Comparison of ENCODE assay signal across 9 mouse cellular contexts in genomic region chr5:128482617-128483440, GRCm38 (mm10). TPM values are rescaled to one million over a fixed set of nuclear protein-coding genes. Genes with fewer than 3 reads are reported as not detected.
DNase-seq lines count a peak whose midpoint lies in the region; ATAC-seq lines count a peak whose summit lies in the region.
"Had no signal": no experiment of that assay in that cellular context is flagged by ENCODE, and none has a peak within 500 bp of the region (broad histone marks: within the 10 kb centered on the region; RNA-seq: fewer than 3 reads in every experiment).

No protein-coding gene starts in this region.

- no peaks in the 10 kb centered on the region for H3K9me3 ChIP-seq in kidney, embryonic 15.5 days (replicated peaks)
- no peaks in the 10 kb centered on the region for H3K9me3 ChIP-seq in hindbrain, embryonic 13.5 days
- H3K9me3 ChIP-seq in neural tube, embryonic 13.5 days, result no peaks in the 10 kb centered on the region

- peak overlapping the region; percentile 14; the same call in 1 of the 2 replicates for H3K4me3 ChIP-seq in kidney, embryonic 15.5 days (replicated peaks)
- peak overlapping the region; percentile 20 for H3K4me3 ChIP-seq in hindbrain, embryonic 13.5 days
- peak overlapping the region; percentile 27 for H3K4me3 ChIP-seq in neural tube, embryonic 13.5 days

- H3K9ac ChIP-seq in kidney, embryonic 15.5 days, result no peak overlapping the region
- H3K9ac ChIP-seq in hindbrain, embryonic 13.5 days, result peak overlapping the region; percentile 53
- peak overlapping the region; percentile 47; the same call in 1 of the 2 replicates for H3K9ac ChIP-seq in neural tube, embryonic 13.5 days

- H3K27me3 ChIP-seq in kidney, embryonic 15.5 days, result peaks cover 28% of the 10 kb centered on the region
- peaks cover 4% of the 10 kb centered on the region; the same call in 1 of the 2 replicates for H3K27me3 ChIP-seq in hindbrain, embryonic 13.5 days
- no peaks in the 10 kb centered on the region; the same call in 1 of the 2 replicates for H3K27me3 ChIP-seq in neural tube, embryonic 13.5 days

- no peak for DNase-seq in kidney, adult 18-20 months
- peak; percentile 54 for DNase-seq in embryo, embryonic 9.5 days (ENCODE audit: extremely low spot score)
- DNase-seq in thymus, postnatal 25 days, result no peak
- no peak for DNase-seq in adrenal gland, adult (ENCODE audit: inconsistent age in 2 of 2, low spot score in 1 of 2)
- no peak for DNase-seq in lung, postnatal 4 days
- DNase-seq: gastrocnemius, postnatal 14 days had no signal

- peaks cover 8% of the 10 kb centered on the region; the same call in 1 of the 2 replicates for H3K4me1 ChIP-seq in kidney, embryonic 15.5 days
- H3K4me1 ChIP-seq in hindbrain, embryonic 13.5 days (replicated peaks), result peaks cover 19% of the 10 kb centered on the region
- H3K4me1 ChIP-seq in neural tube, embryonic 13.5 days (replicated peaks), result peaks cover 15% of the 10 kb centered on the region

- H3K4me2 ChIP-seq in kidney, embryonic 15.5 days, result peak overlapping the region; percentile 50
- H3K4me2 ChIP-seq in hindbrain, embryonic 13.5 days, result peak overlapping the region; percentile 54
- H3K4me2 ChIP-seq in neural tube, embryonic 13.5 days, result peak overlapping the region; percentile 54

- 3% methylated on average over 20 of the region's 20 CpGs for WGBS in kidney, embryonic 15.5 days
- WGBS in hindbrain, embryonic 13.5 days, result 3% methylated on average over 20 of the region's 20 CpGs
- 4% methylated on average over 20 of the region's 20 CpGs for WGBS in neural tube, embryonic 13.5 days

- H3K36me3 ChIP-seq in kidney, embryonic 15.5 days, result no peaks in the 10 kb centered on the region
- H3K36me3 ChIP-seq in hindbrain, embryonic 13.5 days, result no peaks in the 10 kb centered on the region
- no peaks in the 10 kb centered on the region for H3K36me3 ChIP-seq in neural tube, embryonic 13.5 days

- no peak overlapping the region for H3K27ac ChIP-seq in kidney, embryonic 15.5 days
- 0 out of 2 replicates have a peak overlapping the region, but pooled peaks have one; percentile 18 for H3K27ac ChIP-seq in hindbrain, embryonic 13.5 days
- H3K27ac ChIP-seq in neural tube, embryonic 13.5 days (replicated peaks), result 0 out of 2 replicates have a peak overlapping the region, but pooled peaks have one; percentile 29

- ATAC-seq in kidney, embryonic 15.5 days (replicated peaks; ENCODE audit: low FRiP score), result no peak
- ATAC-seq in hindbrain, embryonic 13.5 days (ENCODE audit: low FRiP score), result no peak
- peak; percentile 77 for ATAC-seq in neural tube, embryonic 13.5 days (ENCODE audit: low read depth)

RNA-seq across cellular contexts. Expression of gene Tmem132d, which starts 50.0 kb away (rescaled TPM):
- polyA plus RNA-seq in kidney, embryonic 15.5 days (2015; fragmentation: Nextera tagmentation; extraction: Ambion mirVana), result 0.30 and 0.58 TPM in 2 replicates
- 1.9 and 2.8 TPM in 2 replicates for polyA plus RNA-seq in hindbrain, embryonic 13.5 days (2015; fragmentation: Nextera tagmentation; extraction: Ambion mirVana)
- 1.7 and 2.0 TPM in 2 replicates for polyA plus RNA-seq in neural tube, embryonic 13.5 days (2015; fragmentation: Nextera tagmentation; extraction: Ambion mirVana)
